Mouse (Mus musculus): ENCODE results near the gene Ddi2.
A peak's percentile ranks its signal among the peaks of the same experiment; 100 is the strongest.

GRCm38 (mm10) chr4:141663122-141663931, 59.9 kb downstream of the Ddi2 start:
- TF ChIP-seq CTCF (IDR thresholded peaks at IDR 0.05; ENCODE audit: low read depth) (0 out of 2 replicates have a peak, but pooled peaks have one; percentile 9), EP300 (IDR thresholded peaks at IDR 0.05; ENCODE audit: low read depth) (no peak)
